Mouse (Mus musculus): ENCODE data around the gene Actg1.

- TF ChIP-seq CTCF (IDR thresholded peaks at IDR 0.05) (no peak), EP300 (IDR thresholded peaks at IDR 0.05) (no peak)
Observed at GRCm38 (mm10) chr11:120386632-120387031, 38.3 kb upstream of the Actg1 start.

Measured in lung, postnatal 0 days (tissue).